Mouse (Mus musculus) CD4-positive, CD25-positive, alpha-beta regulatory T cell, adult 9 weeks (primary cell): ENCODE data around the gene Kl. TPM values are rescaled to one million over a fixed set of nuclear protein-coding genes. Genes with fewer than 3 reads are reported as not detected.

Experiments
- polyA plus RNA-seq: library from polyadenylated mRNA; unstranded; fragments of 100-300 nt; shearing (Covaris generic); gene quantifications from one replicate; pipeline ENCODE4 v1.2.1, GENCODE M21; 2017

The Kl gene
- not detected for polyA plus RNA-seq

DNA sequence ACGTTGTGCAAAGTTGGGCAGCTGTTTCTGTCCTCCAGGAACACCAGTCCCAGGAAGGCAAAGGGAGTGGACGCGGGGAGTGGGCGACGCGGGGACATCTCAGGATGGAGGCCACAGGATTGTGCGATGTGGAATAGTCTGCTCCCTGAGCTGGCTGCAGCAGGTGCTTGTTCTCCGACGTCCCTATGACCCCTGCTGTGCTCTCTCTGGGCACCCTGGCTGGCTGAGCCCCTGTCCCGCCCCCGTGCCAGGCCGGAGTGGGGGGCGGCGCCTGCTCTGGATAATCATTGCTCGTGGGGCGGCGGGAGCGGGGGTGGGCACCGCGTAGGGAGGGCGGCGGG, at the start of gene Kl:
Kl (plus strand) TSS at position 280 of the 341 bp plus-strand sequence.

